Mouse (Mus musculus) right cerebral cortex, adult 2 months (tissue): ENCODE results near the gene Gm11060.
A peak's percentile ranks its signal among the peaks of the same experiment; 100 is the strongest.

ENCODE experiments used
- DNase-seq, 2 experiments: peaks; one replicate each; pipeline ENCODE4 v3.0.0; 2021 to 2022; ENCODE audit warnings: low spot score in 2 of 2

Gm11060 gene

GRCm38 (mm10) chr2:105091718-105092117 is at the start of gene Gm11060:
Gm11060 (plus strand) TSS chr2:105092018.
- DNase-seq, result no peak

DNA sequence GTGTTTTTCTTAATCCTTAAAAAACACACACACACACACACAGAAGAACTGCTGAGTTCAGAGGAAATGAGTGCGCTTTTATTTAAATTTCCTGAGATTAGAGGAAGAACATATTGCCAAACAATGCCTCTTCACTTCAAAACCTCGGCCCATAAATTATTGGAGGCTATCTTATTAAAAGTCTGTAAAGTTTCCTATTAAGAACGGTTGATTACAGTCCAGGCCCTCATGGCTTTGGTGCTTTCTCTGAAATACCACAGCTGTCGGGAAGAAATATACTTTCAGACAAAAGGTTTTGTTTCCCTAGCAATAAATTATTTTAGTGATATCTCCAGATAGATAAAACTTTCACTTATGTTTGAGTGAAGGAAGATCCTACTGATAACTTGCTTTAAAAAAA is 48.7 kb upstream of the Gm11060 start:
- no peak for DNase-seq

DNA sequence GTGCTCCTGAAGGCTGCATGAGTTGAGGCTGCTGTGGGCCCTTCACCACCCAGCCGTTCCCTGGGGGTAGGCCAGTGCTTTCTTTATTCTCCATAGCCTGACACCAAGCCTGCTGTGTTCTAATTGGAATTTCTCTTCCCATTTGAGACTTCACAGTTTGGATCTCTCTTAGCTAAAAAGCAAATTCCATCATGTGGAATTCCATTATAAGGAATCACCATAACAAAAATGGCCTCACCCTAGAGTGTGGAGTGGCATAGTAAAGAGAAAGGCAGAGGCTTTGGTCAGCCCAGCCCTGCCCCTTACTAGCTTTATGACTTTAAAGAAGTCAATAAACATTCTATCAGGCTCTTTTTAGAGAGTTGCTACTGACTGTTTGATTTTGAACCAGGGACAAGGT is 43.5 kb upstream of the Gm11060 start:
- DNase-seq, result no peak

DNA sequence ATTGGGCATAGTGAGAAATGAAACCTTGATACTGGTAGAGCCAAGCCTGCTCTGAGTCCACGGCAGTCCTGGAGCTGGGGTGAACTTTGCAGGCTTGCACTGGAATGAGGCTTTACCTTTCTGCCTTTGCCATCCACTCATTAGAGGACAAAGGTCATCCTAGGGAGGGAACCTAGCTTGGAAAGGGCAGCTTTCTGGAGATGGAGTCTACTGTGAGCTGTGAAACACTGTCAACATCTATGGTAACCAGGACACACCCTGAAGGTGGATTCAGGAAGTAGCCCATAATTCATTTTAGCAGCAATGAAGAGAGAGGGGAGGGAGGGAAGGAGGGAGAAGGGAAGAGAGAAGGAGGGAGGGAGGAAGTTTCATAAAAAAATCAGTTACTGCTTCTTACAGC is 36.3 kb upstream of the Gm11060 start:
- DNase-seq, result no peak

GRCm38 (mm10) chr2:105058577-105059116 is 33.2 kb upstream of the Gm11060 start:
- peak in 1 of 2 experiments; percentile 23 for DNase-seq

- DNase-seq, result no peak
Measured at GRCm38 (mm10) chr2:105062741-105063372, 29.0 kb upstream of the Gm11060 start.

DNA sequence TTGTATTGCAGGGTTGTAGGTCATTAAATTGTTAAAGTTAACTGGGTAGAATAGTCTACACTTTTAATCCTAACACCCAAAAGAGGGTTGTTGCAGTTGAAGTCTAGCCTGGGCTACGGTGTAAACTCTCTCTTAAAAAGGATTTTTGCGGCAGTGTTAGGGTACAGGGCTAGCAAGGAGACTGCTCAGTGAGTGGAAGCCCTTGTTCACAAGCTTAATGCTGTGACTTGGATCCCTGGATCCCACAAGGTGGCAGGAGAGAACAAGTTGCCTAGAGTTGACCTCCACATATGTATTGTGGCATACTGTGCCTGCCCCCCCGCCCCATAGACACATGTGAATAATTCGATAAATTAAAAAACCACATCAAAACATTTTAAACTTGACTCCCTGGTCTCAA is 19.3 kb upstream of the Gm11060 start:
- DNase-seq, result no peak

- DNase-seq, result no peak
Measured at GRCm38 (mm10) chr2:105074196-105074595, 17.6 kb upstream of the Gm11060 start.

DNA sequence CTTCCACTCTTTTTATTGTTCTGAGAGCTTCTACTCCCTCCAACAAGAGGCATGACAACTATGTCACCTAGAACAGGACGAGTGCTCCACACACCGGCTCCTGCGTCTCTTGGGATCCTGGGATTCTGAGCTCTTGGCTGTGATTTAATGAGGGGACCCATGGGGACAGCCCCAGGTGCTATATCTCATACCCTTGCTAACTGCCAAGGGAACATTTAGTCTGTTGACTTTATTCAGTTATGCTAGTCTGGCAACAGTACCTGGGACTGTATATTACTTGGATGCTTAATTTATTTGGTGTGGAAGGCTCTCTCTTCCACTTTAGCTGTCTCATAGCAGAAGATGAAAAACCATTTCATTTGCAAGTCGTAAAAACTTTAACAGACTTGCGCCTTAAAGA is 16.0 kb upstream of the Gm11060 start:
- no peak for DNase-seq

DNA sequence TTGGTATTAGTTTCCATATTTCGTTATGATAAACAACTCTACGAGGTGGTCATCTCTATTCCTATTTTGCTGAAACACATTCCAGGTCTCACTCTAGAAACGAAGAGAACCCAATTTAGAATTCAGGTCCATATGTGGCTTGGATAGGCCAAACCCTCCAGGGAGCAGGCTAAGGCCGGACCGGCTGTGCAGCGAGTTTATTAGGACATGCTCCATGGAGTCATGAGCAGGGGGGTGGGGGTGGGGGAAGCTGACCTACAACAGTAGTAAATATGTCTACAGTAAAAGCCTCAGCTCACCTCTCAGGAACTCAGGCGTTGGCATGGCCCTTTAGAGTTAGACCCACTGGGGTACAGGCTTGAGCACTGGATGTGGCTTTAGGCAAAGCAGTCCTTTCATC is 14.7 kb upstream of the Gm11060 start:
- no peak for DNase-seq

DNA sequence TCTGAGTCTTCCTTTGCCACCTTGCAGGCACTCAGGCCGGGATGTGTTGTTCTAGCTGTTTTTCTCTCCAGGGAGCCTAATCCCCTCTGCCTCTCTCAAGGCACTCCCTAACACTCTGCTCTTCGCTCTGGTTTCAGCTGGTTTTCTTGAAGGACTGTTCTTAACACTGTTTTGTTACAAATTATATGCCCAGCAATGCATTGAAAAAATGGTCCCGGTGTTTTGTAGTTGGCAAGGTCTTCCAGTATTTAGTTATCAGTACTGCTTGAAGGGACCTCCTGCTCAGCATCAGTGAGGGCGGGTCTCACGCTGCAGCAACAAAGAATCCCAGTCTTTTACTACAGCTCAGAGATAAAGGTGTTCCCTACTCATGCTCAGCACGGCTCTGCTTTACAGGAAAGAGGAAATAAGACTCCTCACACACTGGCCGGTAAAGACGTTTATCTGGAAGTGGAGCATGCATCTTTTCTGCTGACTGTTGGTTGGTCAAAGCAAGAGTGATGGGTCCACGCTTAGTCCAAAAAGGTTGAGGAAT is 9.5 kb upstream of the Gm11060 start:
- DNase-seq, result no peak

- no peak for DNase-seq
Measured at GRCm38 (mm10) chr2:105084035-105084434, 7.8 kb upstream of the Gm11060 start.

DNA sequence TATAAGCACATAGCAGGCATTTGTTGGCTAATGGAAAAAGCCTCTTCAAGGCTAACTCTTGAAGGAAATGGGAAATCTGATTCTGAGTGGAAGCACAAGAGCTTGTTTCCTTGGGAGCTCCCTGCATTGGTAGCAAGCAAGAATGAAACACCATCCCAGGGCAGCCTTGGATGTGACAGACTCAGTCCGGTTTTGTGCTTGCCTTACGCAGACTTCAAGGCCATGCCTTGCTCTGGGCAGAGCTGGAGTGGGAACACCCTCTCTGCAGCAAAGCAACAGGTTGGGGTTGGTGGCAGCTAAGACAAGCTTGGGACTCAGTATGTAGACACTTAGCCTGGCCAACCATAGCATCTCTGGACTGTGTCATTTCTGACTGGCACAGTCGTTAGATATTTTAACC is 5.7 kb upstream of the Gm11060 start:
- no peak for DNase-seq

DNA sequence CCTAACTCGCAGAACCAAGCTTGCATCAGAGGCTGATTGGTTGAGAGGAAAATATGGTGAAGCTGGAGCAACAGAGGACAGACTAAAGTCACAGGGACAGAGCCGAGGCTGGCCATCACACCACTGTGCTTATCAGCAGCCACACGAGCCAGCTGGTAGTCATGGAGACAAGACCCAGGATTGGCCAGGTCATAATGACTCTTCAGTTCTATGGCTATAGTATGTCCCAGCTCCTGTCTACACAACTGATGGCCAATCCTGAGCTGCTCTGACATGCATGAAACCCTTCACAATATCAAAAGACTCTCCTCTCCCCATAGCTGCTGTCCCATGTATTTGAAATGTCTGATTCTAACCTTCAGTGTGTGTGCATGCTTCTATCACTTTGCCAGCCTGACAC is 3.8 kb upstream of the Gm11060 start:
- no peak for DNase-seq

GRCm38 (mm10) chr2:105089083-105089482 is 2.7 kb upstream of the Gm11060 start:
- DNase-seq, result no peak

DNA sequence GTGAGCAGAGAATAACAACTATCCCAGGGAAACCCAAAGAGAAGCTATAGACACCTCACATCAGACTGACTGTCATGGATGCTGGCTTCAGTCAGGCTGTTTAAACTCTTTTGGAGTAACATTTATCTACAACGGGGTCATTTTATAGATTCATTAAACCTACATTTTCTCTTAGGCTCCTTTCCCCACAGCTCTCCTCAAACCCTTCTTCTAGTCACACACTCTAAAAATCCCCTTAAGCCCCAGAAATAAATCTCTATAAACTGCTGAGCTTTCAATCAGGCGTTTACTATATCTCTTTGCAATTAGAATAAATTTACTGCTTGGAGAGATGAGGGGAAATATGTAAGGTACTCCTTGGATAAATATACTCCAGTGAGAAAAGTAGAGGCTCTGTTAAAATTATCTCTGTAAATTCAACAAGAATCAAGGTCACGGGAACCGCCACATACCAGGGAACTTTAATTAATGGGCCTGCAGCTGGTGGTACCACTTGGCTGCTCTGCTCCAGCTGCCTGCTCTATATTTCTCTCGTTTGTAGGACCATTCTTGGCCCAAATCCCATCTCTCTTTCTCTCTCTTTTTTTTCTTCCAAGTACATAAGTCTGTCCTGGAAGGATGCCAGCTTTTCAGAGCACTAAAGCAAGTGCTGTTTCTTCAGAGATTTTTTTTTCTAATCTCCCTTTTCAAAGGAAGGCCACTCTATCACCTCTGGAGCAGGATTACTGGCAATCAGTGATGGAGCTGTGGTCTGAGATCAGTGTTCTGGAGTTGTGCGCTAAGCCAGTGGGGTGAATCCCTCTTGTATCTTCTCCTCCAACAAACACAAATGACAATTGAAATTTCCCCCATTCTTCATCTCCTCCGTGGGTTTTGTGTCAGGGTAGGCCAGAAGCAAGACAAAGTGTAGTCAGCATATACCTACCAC is 2.0 kb upstream of the Gm11060 start:
- peak; percentile 7 to 22 for DNase-seq

GRCm38 (mm10) chr2:105090991-105091390 is 827 bp upstream of the Gm11060 start:
- DNase-seq, result no peak

GRCm38 (mm10) chr2:105097294-105097953 is 5.6 kb downstream of the Gm11060 start:
- no peak for DNase-seq

DNA sequence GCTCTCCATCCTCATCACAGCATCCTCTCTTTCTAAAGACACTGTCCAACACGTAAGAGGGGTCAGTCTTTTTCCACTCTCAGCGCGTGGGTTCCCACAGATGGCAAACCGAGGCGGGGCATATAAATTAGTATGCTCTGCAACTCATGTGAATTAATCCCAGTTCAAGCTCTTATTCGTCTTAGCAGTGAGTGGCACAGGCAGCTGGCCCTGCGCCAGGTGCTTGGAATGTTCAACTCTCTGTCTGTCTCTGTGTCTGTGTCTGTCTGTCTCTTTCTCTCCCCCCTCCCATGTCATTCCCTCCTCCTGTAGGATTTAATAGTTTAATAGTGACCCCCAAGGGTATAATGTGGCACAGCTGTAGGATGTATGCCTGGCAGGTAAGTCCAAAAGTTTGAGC is 7.6 kb downstream of the Gm11060 start:
- no peak for DNase-seq

DNA sequence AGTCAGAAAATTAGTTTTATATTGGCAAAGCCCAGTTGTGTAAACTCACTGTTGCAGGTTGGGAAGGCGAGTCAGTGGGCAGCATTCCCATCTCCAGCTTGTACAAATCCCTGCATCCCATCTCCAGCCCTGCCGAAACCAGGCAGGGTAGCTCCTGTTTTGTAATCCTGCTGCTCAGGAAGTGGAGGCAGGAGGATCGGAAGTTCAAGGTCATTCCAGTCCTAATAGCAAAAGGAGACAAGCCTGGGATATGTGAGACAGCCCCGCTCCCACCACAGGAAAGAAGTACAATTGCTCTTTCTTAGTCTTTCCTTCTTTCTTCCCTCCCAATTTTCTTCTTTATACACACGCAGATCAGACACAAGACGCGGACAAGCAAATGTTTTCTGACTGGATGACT is 8.7 kb downstream of the Gm11060 start:
- no peak for DNase-seq

GRCm38 (mm10) chr2:105108703-105109158 is 16.9 kb downstream of the Gm11060 start:
- peak; percentile 48 to 74 for DNase-seq

DNA sequence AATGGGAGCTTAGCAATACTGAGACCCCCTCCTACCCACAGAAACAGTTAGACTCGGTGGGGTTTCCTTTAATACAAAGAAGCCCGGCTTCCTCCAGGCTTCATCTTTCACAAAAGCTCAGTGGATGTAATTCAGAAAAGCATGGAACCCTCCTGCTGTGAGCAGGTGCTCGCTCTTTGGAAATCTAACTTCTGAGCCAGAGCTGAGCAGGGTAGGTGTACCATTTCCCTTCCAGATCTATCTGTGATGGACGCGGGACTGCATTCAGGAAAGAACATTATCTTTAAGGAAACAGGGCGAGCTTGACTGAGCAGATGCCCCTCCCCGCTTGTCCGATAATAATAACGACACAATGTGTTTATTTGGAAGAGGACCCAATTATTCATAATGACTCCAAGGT is 22.3 kb downstream of the Gm11060 start:
- no peak for DNase-seq
